Mouse (Mus musculus) T-helper 2 cell (primary cell): Measurements from ENCODE around the gene Ciita.

Experiments used
- in situ Hi-C: fragments of 300-600 bp; cut with MboI, MseI; formaldehyde crosslinking; loops from one replicate; pipeline ENCODE4 v1.15.1; 2025; ENCODE audit warnings: high pct_unique_total_duplicates

Gene Ciita

DNA sequence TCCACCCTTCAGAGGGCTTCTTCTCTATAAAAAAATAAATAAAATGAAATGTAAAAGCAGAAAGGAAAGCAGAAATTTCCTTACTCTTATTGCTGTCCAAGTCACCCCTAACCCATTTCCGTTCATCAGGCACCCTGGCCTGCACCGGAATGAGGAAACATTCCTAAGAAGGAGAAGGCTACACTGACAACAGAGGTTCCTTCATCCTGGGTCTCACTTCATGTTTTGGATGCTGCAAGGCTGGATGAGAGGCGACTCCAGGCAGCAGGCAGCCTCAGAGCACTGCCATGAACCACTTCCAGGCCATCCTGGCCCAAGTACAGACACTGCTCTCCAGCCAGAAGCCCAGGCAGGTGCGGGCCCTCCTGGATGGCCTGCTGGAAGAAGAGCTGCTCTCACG is at the start of gene Ciita:
Gene Ciita, plus strand, starts transcription at position 203 of the 400 bp plus-strand sequence.
- in situ Hi-C loops: no loop called here

DNA sequence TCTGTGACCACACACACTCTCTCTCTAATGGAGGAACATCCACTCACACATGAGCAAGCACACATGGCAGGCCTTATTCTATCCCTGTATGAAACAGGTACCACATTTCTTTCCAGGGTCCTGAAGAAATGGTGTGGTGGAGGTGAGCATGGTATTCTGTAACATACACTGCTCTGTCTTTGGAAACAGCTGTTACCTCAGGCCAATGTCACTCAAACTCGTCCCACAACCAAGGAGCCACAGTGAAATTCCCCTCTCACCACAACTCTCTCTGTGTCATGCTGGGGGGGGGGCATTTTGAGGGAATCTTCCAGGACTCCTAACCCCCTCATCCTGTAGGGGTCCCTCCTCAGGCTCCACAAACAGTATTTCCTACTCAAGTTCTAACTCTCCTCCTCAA is 47.9 kb upstream of the Ciita start:
- in situ Hi-C loops: no loop called here

DNA sequence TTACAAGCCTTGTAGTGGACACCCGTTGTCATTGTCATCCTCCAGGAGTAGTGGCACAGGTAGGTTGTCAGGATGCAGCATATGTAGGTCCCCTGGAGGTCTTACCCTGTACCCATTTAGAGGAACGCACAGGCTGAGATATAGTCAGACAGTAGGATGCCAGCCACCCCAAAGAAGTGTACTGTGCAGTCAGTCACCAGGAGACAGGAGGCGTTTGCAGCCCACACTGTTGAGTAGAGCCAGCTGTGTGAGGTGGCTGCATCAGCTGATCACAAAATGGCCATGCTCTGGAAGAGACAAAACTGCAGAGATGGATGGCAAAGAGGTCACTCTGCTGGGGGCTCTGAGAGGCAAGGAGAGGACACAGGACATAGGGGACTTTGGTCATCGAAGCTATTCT is 47.5 kb upstream of the Ciita start:
- in situ Hi-C loops: no loop called here

DNA sequence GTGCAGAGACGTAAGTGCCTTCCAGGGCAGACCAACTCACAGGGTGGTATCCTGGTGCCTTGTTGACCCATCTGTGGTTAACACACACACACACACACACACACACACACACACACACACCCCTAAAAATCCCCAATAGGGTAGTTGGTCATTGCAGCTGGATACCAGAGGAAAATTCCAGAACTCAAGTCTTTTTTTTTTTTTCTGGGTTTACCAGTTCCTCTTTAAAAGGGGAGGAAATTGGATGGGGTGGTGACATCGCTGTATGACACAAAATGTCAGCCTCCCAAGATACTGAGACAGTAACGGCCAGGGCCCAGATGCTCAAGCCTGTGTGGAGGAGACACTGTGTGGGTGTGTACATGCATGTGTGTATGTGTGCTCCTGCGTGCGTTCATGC is 46.5 kb upstream of the Ciita start:
- in situ Hi-C loops: no loop called here

DNA sequence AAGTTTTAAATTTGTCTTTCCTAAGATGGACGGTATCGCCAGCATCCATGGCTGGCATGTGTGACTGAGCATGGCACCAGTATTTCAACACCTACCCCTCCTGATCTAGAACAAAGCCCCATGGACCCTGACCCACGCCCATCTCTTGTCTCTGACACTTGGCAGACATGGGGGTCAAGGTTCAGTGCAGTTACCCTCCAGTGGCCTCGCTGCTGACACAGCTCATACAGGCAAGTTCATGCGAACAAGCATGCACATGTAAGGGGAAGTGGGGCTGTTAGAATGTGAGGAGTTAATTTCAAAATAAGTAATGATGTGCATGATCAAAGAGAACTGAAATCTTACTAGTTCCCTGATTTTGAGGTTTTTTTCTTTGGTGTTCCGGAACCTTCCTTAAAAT is 43.7 kb upstream of the Ciita start:
- in situ Hi-C loops: no loop called here

DNA sequence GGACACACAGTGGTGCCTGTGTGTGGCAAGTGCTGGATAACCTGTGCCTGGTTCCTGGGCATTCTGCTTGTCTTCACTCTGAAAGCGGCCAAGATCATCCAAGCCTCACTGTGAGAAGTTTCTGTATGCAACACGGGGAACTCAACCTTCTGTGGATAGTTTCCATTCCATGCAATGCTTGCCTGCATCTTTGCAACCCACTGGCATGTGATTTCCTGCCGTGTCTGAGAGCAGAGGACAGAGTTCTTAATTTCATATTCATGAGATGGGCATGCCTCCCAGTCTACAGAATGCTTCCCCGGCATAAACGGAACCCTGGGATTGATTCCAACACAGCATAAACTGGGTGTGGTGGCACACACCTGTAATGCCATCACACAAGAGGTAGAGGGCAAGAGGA is 41.8 kb upstream of the Ciita start:
- in situ Hi-C loops: no loop called here

DNA sequence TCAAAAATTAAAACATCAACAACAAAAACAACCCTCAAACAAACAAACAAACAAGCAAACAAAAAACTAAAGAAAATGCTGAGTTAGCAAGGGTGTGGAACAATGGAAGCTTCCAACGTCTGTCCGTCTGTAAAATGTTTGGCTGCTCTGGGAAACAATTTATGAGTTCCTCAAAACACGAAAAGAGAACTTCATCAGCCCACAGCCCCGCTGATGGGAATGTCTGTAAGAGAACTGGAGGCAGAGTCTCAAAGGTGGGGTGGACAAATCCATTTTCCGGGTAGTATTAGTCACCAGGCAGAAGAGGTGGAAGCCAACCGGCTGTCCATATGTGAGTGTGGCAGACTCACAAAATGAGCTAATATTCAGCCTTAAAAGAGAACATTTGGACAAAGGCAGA is 38.5 kb upstream of the Ciita start:
- in situ Hi-C loops: no loop called here

DNA sequence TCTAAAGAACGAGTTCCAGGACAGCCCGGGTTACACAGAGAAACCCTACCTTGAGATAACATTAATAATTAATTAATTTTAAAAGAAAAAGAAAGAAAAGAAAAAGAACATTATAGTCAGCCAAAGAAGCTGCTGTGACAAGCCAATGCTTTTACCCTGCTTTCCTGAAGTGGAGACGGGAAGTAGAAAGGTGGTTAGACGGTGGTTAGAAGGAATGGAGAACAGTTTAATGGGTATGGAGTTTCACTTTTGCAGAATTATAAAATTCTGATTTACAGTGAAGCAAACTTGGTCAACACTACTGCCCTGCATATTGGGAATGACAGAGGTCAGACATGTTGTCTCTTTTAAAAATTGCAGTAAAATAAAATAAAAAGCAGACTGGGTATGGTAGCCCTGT is 38.1 kb upstream of the Ciita start:
- in situ Hi-C loops: no loop called here

DNA sequence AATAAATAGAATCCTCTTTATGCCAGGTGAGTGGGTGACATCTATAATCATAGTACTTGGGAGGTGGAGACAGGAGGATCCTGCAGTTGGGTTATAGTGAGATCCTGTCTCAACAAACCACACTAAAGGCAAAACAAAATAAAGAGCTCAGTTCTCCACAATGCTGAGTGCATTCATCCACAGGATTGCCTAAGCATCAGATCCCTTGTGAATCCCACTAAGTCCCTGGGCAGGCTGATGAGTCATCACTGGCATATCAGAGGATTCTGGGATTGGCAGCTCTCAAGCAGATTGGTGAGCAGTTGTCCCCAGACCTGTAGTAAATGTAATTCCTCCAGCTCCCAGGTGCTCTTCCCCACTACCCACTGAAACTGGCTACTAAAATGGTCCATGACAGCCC is 36.1 kb upstream of the Ciita start:
- in situ Hi-C loops: no loop called here

DNA sequence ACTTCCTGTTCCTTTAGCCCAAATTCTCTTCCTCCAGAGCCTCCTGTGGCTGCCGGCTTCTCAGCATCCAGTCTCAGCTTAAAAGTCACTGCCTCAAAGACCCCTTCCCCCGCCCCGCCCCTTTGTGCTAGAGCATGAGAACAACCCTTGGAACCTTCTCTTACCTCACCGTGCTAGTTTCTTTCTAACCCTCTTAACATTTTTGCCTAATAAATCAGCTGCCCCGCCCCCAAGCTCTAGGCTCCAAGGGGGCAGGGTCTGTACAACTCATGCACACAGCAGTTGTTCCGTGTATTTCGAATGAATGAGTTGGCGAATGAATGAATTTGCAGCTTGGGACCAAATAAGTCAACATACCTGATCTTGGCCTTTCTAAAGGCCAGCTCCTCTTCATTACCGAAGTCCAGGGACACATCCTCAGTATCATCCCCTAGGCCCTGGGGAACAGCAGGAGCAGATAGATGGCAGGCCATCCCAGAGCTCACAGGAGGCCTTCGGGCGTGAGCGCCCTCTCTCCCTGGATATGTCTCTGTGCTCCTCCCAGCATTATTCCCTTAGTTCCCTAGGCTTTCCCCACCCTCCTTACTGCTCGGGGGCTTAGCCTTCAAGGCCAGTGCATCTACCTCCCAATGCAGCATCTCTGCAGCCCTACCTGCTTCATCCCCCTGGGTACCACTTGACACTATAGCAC is 33.1 kb upstream of the Ciita start:
- in situ Hi-C loops: no loop called here

DNA sequence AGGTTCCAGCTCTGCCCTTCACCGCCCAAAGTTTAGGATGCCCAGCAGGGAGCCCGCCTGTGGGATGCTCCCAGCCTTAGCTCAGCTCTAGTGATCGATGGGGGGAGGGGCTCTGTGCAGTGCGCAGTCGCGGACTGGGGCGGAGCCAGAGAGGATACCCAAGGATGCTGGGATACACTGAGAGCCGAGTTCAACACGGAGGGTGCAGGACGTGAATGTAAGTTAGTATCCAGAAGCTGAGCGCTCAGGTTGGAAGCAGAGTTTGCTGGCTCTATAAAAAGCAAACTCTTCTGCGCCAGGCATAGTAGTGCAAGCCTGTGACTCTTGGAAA is 32.6 kb upstream of the Ciita start, which contains the start of gene Tvp23a:
Gene Tvp23a, minus strand, starts transcription at position 99 of the 331 bp plus-strand sequence.
- in situ Hi-C loops: no loop called here

DNA sequence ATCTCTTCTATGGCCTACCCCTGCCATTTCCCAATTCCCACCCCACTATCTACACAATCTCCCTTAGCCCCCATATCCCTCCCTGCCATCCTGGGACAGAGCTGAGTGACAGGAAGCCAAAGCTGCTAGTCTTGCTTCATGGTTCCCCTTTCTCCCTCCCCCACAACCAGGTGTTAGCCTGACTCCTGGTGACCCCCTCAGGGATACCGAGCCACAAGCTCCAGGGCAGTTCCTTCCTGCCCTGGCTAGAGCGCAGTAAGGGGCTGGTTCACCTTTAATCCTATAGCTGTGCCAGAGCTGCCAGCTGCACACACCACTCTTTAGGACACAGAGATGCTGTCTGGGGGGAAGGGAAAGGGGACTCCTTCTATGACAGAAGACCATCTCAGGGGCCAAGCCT is 32.1 kb upstream of the Ciita start:
- in situ Hi-C loops: no loop called here

DNA sequence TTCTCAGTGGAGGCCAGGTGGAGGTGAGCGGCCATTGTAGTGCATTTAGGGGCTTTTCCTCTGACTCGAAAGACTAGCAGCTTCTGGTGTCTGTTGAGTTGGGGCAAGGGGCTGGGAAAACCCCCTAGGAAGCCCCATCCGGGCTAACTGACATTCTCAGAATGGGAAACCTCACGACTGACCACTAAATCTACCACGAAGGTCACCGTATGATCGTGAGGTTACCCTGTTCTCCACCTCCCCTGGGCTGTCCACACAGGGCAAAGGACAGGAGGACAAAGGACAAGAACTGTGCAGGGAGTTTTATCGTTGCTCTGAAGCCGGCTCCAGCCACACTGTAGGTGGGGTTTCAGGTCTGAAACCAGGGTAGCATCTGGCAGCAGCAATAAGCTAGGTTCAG is 30.9 kb upstream of the Ciita start:
- in situ Hi-C loops: no loop called here

DNA sequence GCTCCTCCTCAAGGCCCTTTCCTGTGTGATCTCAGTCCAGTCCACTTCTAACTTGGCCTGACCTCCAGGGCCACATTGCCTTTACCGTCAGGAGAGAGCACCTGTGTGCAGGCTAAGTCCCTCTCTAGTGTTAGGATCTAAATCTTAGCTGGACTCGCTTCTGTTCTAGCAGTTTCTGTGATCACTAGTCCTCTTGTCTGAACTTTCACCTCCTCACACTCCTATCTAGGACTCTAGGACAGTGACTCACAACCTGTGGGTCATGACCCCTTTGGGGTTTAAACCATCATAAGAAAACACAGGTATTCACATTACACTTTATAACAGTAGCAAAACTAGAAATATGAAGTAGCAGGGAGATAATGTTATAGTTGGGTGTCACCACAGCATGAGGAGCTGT is 28.0 kb upstream of the Ciita start:
- in situ Hi-C loops: no loop called here

DNA sequence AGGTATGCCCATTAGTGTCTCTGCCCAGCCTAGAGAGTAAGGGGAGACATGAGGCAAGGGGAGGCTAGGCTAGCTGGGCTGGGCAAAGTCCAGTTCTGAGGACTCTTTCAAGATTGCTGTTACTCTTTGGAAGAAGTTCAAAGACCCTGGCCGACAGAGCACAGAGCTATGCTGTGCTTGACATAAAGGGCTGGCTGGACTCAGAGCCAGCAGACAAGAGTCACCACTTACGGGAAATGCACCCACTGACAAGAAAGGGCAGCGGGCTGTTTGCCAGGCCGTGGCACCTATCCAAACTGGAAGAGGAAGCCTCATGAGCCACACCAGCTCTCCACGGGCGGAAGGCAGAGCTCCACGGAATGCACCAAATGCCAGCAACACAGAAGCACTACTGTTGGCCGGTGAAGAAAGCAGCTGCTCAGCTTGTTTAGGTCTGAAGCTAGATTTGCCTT is 27.4 kb upstream of the Ciita start:
- in situ Hi-C loops: no loop called here

DNA sequence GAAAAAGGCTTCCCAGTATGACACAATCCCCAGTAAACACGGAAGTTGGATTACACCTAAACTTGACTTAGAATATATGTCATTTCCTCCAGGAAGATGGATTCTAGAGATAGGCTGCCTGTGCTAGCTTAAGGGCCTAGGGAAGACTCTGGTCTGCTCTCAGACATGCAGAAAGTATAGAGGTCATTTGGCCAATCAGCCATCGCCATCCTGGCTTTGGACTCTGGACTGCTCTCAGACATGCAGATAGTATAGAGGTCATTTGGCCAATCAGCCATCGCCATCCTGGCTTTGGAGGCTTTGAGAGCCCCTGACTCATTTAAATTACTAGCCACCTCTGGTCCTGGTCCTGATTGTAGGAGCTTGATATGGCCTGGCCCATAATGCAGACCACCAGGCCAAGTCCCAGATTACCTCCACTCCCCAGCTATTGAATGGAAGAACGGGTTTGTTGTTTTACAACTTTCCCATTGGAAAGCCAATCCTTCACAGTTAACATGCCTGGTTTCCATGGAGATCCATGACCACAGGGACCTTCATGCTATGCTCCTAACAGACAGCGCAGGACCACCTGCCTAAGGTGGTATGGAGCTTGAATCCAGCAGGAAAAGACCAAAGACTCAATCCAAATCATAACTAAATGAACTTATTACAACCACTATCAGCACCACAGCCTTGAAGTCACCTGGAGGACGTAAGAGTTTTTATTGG is 25.8 kb upstream of the Ciita start:
- in situ Hi-C loops: no loop called here

DNA sequence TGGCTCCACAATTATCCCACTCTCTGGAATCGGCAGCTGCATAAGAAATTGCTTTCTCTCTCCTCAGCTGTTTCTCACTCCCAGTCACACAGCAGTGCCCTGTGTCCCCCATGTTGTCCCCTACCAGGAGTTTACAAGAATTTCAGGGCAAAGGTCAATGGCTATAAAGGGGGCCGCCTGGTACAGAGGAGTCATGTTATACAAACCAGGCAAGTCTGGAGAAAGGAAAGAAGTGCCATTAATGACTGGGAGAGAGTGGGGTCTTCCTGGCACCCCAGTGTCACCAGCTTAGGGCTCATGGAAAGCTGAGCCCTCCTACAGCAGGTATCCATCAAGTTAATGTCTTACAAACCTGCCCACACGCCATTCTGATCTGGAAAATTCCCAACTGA is 25.3 kb upstream of the Ciita start:
- in situ Hi-C loops: no loop called here

DNA sequence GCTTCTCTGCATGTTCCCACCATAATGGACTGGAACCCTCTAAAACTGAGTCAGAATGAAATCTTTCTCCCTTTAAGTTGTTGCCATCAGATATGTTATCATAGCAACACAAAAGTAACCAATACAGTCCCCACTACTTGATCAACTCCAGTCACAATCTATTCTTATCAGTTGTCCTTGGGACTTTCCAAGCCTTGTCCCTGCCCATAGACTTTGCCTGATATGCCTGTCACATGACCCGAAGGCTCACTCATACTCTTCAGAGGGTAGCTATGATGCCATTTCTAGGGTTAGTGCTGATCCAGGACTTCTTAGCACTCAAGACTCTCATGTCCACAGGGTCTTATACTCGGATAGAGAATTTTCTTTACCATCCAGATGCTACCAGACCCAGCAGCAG is 19.7 kb upstream of the Ciita start:
- in situ Hi-C loops: no loop called here

DNA sequence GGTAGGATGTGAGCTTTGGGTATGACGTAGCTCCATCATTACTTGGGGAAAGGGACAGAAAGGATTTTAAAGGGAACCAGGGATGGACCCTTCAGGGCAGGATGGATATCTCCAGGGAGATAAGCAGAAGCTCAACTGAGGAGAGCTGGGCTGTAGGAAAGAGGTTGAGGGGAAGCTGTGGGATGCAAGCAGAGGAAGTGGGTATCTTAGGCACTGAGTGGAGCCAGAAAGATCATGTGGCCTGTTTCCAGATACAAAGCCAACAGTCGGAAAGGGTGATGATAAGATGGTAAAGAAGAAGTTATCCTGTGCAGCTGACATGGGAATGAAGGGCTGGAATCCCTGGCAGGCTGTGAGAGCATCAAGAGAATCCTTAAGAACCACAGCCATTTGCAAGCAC is 18.7 kb upstream of the Ciita start:
- in situ Hi-C loops: no loop called here

DNA sequence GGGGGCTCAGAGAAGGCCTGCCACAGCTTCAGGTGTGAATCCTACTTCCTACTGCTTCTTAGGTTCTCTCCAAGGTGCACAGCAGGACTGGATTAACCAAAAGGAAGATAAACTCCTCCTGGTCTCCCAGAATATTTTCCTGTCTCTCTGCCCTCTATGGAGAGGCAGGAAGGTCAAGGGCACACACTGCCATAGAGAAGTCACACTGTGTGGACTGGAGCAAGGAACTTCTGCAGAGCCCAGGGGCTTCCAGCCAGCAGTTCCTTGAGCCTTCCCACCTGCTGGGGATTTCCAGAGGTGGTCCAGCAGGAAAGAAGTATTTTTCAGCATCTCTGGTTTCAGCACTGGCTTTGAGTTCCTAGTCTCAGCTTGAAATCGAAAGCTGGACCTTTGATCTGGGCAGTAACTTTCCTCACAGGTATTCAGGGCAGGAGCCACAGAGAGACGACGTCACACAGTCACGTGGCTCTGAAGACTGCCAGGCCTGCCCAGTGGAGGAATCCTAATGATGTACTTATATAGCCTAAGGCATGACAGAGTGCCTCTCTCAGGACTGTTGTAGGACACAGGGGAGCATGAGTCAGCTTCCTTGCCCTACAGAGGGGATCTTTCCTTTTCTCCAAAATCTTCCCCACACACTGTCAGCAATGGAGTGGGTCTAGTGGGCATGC is 14.7 kb upstream of the Ciita start:
- in situ Hi-C loops: no loop called here

DNA sequence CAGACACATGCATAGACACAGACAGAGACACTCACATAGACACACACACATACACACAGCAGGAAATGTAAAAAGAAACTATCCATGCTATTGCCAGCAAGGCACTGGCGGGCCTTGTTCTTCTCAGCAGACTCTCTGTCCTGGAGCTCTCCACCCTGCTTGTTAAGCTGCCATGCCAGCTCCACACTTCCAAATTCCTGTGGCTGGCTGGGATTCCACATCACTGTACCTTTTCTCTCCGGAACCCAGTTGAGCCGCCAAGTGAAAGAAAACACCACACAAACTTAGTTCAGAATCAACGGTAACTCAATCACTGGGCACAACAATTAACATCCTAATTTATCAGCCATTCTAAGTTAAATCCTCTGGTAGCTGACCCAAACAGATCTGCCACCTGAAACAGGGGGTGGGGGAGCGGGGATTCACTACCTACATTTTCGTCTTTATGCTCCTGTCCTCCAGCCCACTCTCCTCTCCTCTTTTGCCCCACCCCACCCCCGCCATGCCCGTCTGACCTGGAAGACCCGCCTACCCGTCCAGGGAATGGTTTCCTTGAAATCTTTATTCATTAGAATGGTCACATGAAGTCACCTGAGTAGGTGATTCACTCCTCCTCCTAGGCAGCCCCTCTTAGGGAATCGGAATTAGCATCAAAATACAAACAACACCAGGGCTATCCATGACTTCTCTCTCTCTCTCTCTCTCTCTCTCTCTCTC is 12.3 kb upstream of the Ciita start:
- in situ Hi-C loops: no loop called here

DNA sequence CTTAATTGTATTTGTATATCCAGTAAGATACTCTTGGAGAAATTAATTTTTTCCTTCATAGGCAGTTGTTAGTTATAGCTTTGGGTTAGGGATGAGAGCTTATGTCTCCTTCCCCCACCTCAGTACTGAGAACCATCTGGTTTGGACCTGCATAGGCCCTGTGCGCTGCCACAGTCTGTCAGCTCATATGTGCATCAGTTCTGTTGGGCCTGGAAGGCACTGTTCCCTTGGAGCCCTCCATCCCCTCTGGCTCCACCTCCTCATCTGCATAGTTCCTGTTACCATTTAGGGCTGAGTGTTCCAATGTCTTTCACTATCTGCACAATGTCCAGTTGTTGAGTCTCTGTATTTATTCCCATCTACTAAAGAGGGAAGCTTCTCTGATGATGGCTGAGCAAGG is 11.7 kb upstream of the Ciita start:
- in situ Hi-C loops: no loop called here
